Mouse (Mus musculus) lung, adult 2 months (tissue): Measurements from ENCODE around the gene Gm49425. TPM values are rescaled to one million over a fixed set of nuclear protein-coding genes. Genes with fewer than 3 reads are reported as not detected.
A peak's percentile ranks its signal among the peaks of the same experiment; 100 is the strongest.
"Not testable (repeated sequence)": the region's sequence is repeated elsewhere in the genome, so short reads cannot be mapped to it uniquely, and the experiment has no call there.

Experiments used
- DNase-seq: peaks from one replicate; pipeline ENCODE4 v3.0.0; 2022
- H3K4me1 ChIP-seq: fragments of 200-500 bp; 2 replicates; pipeline ENCODE4 v1.6.1; 2011; ENCODE audit warnings: low read length; ENCODE audit not compliant: control insufficient read depth, insufficient read depth
- H3K4me3 ChIP-seq: fragments of 200-500 bp; replicated peaks from 2 replicates; pipeline ENCODE3; 2011; ENCODE audit warnings: low read depth, mild to moderate bottlenecking, control low read depth, low read length; ENCODE audit errors: extremely low read depth
- CTCF ChIP-seq: fragments of 200-500 bp; IDR thresholded peaks from 2 replicates; pipeline ENCODE4 v1.5.1; 2011; ENCODE audit warnings: mild to moderate bottlenecking, low read length, control low read depth; ENCODE audit not compliant: insufficient read depth
- POLR2A ChIP-seq: fragments of 200-500 bp; IDR thresholded peaks from 2 replicates; pipeline ENCODE4 v1.6.1; 2011; ENCODE audit warnings: low read depth, mild to moderate bottlenecking, control low read depth, low read length, borderline replicate concordance; ENCODE audit errors: extremely low read depth
- WGBS: fragments of 180-500 bp; shearing (Covaris S2); methylation state at CpG from one replicate; pipeline ENCODE4 v1.1.7; 2018; 5-methylcytosine and 5-hydroxymethylcytosine counted together
- polyA plus RNA-seq: library from polyadenylated mRNA; depleted of rRNA; stranded (reverse); fragments of >200 nt; gene quantifications from 2 replicates; pipeline ENCODE4 v1.2.3, GENCODE M21; 2012; rRNA removed

Gene Gm49425
- not detected in 2 replicates for polyA plus RNA-seq

DNA sequence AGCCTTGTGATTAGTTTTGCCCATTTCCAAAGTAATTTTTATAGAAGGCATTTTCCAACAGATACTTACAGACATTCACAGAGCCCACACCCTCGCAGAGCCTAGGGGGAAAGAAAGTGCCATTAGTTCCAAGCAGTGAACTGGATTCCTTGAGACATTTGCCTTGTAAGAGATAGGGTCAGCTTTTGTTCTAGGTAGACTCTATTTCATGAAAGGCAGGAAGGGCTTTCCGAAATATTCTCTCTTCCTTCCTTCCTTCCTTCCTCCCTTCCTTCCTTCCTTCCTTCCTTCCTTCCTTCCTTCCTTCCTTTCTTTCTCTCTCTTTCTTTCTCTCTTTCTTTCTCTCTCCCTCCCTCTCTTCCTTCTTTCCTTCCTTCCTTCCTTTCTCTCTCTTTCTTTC, at the start of gene Gm49425:
Gene Gm49425 (minus strand): TSS at position 101 of the 400 bp plus-strand sequence.
- not testable (repeated sequence) for H3K4me3 ChIP-seq, DNase-seq, H3K4me1 ChIP-seq
- 69% methylated on average over 2 of the region's 2 CpGs for WGBS

DNA sequence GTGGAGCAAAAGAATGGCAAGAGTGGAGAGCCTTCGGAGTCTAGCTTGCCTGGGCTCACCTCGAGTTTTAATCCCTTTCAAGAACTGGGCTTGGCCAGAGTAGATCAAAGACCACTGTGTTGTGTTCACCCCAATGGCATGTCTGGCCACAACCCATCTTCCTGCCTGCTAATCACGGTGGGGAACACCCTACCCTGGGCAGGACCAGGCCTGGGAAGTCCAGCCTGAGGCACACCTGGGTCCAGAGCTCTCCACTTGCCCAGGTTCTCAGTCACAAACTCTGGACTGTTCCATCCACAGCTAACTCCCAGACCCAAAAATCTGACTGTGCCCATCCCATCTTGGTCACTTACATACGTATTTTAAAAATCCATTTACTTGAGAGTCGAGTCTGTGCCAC, 45.8 kb upstream of the Gm49425 start, which contains the start of gene Krt90:
Gene Krt90 (minus strand): TSS at position 101 of the 400 bp plus-strand sequence.
- 46% methylated on average over 5 of the region's 5 CpGs for WGBS
- no peak for DNase-seq
- no peaks in the 10 kb centered on the region for H3K4me1 ChIP-seq
- no peak within 1 kb of the TSS for H3K4me3 ChIP-seq
- no peak for TF ChIP-seq CTCF
- TF ChIP-seq POLR2A = no peak

DNA sequence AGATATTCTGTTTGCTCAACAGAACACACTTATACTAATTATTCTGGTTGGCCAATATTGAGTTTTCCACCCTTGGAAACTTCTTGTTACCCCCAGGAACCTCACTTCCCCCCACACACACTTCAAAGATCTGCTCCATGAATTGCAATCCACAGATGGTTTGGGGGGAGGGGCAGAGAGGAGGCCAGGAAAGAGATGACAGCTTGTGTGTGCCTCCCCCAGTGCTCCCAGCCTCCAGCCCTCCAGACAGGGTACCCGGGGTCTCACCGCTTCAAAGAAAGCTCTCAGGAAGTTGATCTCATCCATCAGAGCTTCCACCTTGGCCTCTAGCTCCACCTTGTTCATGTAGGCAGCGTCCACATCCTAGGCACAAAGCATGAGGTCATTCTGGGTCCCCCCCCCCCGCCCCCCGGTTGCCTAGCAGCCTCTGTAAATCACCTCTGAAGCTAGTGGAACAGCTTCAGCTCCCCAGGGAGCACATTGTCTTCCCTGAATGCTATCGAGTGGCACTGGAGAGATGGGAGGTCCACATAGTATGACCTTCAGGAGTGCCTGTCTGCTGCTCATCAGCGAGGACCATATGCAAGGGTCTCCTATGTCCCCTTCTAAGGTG, 41.1 kb upstream of the Gm49425 start:
- no peaks in the 10 kb centered on the region for H3K4me1 ChIP-seq
- 7% methylated on average over 7 of the region's 7 CpGs for WGBS
- no peak for TF ChIP-seq CTCF
- no peak for TF ChIP-seq POLR2A
- DNase-seq = no peak
- no peak overlapping the region for H3K4me3 ChIP-seq

DNA sequence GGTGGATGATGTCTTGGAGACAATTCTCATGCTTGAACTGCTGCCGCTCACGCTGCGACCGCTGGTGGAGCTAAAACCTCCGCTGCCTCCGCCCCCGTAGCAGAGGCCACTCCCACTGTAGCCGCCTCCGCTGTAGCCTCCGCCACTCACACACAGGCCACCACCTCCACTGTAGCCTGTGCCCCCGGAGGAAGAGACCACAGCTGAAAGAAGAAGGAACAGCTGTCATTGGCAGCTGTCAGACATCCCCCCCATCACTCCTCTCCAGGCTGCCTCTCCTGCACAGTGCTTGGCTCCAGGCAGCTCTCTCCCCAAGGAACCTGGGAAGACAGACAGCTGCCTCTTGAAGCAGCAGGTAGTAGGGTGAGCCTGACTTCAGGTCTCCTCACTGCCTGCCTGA, 36.1 kb upstream of the Gm49425 start:
- no peak overlapping the region for H3K4me3 ChIP-seq
- WGBS = 0% methylated on average over 11 of the region's 11 CpGs
- H3K4me1 ChIP-seq = no peaks in the 10 kb centered on the region
- no peak for DNase-seq
- TF ChIP-seq CTCF (no peak), POLR2A (no peak)

DNA sequence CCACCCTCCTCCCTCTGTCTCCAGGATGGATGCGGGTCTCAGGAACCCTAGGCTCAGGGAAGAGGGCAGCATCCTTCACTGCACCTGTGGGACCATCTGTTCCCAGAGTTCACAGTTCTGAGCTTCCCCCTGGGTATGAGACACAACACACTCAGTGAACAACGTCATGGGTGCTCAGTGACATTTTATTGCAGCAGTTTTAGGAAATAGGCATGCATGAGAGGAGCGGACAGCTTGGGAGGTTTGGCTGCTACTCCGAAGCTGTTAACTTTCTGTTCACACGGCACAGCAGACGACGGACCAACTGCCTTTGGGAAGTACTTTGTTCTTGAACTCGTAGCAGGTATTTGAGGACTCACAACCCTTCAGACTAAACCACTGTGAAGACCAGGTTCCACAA, 35.1 kb upstream of the Gm49425 start:
- no peak for DNase-seq
- 76% methylated on average over 8 of the region's 8 CpGs for WGBS
- no peak for TF ChIP-seq POLR2A
- no peak for TF ChIP-seq CTCF
- Histone ChIP-seq H3K4me3 (no peak overlapping the region), H3K4me1 (no peaks in the 10 kb centered on the region)

DNA sequence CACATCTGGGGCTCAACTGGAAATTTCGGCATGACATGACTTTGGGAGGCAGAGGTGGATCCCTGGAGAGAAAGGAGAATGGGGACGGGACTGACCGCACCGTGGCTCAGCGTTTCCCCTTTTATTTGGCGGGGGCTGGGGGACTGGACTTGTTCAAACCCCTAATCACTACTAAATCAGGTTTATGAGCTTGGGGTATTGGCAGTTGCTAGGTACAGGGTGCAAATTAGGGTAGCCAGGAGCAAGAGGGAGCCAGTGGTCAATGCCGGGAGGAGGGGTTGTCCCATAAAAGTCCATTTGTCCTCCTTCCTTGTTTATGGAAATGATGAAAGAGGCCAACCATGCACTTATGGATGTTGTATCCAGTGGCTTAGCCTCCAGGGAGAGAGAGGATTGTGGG, 33.5 kb upstream of the Gm49425 start, which contains the start of gene Krt82:
Gene Krt82 (minus strand): TSS at position 101 of the 400 bp plus-strand sequence.
- DNase-seq = no peak
- Histone ChIP-seq H3K4me1 (no peaks in the 10 kb centered on the region), H3K4me3 (no peak within 1 kb of the TSS)
- TF ChIP-seq POLR2A (no peak), CTCF (no peak)
- 86% methylated on average over 7 of the region's 7 CpGs for WGBS

DNA sequence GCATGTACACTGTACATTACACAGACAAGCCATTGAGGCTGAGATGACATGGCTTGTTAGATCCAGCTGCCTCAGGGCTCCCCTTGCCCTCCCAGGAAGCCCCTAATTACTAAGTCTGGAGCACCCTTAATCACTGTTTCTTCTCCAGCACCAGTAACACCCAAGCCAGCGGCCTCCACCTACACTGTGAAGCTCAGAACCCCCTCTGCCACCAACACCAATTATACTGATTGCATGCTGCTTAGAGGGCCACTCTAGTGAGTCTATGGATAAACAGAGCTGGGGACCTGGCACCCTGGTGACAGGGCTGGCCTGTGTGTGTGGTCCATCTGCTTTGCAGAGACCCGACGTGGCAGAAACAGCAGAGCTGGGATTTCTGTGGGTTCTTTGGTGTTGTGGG, 27.4 kb upstream of the Gm49425 start:
- DNase-seq = no peak
- no peak for TF ChIP-seq CTCF
- TF ChIP-seq POLR2A = no peak
- 66% methylated on average over 3 of the region's 3 CpGs for WGBS
- H3K4me1 ChIP-seq = no peaks in the 10 kb centered on the region
- no peak overlapping the region for H3K4me3 ChIP-seq

DNA sequence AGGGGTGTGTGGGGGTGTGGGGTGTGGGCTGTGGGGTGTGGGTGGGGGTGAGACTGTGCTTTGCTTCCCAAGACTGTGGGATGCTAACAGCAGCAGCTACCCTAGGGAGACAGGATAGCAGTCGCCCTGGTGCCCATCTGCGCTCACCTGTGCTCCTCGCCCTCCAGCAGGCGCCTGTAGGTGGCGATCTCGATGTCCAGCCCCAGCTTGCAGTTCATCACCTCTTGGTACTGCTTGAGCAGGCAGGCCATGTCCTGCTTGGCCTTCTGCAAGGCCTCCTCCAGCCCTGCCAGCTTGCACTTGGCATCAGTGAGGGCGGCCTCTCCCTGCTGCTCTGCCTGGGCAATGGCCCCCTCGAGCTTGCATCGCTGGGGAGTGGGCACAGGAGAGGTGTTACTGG, 25.5 kb upstream of the Gm49425 start:
- Histone ChIP-seq H3K4me1 (no peaks in the 10 kb centered on the region), H3K4me3 (no peak overlapping the region)
- no peak for DNase-seq
- WGBS = 69% methylated on average over 9 of the region's 9 CpGs
- TF ChIP-seq CTCF = no peak
- no peak for TF ChIP-seq POLR2A

DNA sequence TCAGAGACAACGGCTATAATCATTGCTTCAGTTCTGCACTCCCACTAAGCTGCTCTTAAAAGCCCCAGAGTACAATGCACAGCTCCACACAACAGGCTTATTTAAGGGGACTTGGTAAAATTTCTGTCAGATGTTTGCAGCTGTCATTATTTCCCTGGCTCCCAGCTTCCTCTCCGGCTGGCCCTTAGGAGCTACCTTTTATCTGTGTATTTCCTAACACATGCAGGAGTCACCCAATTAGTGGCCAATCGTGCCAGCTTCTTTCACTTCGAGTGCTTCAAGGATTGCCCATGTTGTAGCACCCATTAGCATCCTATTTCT, 21.5 kb upstream of the Gm49425 start:
- Histone ChIP-seq H3K4me1 (no peaks in the 10 kb centered on the region), H3K4me3 (no peak overlapping the region)
- 52% methylated on average over 4 of the region's 4 CpGs for WGBS
- no peak for DNase-seq
- TF ChIP-seq POLR2A (no peak), CTCF (no peak)

DNA sequence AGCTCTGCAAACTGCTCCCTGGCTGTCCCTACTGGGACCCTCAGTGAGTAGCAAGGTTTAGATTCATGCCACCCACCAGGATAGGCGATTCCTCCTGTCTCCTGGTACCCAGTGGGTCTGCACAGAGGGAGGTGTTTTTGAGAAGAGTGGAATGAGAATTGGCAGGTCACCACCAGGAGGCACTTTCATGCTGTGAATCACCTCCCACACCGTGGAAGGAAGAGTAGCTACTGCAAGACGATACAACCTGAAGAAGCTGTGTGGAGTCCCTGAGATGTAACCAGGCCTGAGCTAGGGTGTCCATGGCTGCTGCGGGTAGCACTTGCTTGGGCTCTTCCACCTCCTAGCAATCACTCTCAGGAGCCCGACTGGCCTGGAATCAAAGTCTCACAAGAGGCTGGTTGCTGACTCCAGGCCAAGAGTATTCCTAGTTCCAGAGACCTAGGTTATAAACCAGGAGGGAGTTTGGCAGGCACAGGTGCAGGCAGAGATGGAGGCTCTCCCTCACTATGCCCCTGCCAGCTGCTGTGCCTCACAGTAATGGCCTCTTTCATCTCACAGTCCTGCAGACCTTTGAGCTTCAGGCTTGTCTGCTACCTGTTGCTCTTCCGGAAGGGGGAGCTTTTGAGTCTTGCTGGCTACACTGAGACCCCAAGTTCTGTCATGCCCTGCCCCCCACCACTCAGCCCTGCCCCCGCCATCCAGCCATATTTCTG, 21.0 kb upstream of the Gm49425 start:
- H3K4me3 ChIP-seq = no peak overlapping the region
- H3K4me1 ChIP-seq = no peaks in the 10 kb centered on the region
- 0 out of 2 replicates have a peak, but pooled peaks have one; percentile 3 for TF ChIP-seq CTCF
- TF ChIP-seq POLR2A = no peak
- no peak for DNase-seq
- WGBS = 34% methylated on average over 7 of the region's 7 CpGs

DNA sequence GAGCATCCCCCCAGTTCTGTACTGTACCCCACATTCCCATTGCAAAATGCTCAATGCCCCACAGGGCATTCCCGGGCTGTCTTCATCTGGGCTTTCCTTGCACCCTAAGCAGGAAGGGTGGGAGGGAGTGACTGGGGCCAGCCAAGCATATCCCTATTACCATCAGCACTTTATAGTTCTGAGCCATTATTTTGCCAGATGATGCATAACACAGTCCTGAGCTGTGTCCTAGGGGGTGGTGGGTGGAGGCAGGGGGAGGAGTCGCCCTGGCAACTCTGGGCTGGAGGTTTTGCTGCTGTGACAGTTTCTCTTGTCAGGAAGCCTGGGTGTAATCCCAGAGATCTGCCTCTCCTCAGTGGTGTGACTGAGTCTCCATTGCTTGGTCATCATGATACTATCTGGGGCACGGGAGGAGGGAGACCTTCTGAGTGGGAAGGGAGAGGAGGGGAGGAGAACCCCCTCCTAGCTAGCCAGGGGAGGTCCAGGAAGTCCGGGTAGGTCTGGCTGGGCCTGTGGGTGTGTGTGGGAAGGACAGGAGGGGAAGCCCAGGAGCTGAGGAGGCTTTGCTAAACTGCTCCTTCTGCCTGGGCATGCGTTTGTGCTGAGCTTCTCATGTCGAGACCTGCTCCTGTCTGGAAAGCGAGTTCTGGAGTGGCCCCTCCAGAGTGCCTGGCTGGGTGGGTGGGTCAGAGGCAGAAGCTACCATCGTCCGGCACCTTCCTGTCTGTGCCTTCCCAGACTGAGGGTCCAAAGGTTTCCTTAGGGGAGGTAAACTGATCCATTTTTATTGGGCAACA, 19.2 kb upstream of the Gm49425 start:
- WGBS = 48% methylated on average over 9 of the region's 9 CpGs
- H3K4me3 ChIP-seq = no peak overlapping the region
- TF ChIP-seq CTCF (no peak), POLR2A (no peak)
- no peaks in the 10 kb centered on the region for H3K4me1 ChIP-seq
- DNase-seq = no peak
